7 mouse cellular contexts compared by ENCODE assay signal in genomic region chr11:75347188-75347585, GRCm38 (mm10). TPM values are rescaled to one million over a fixed set of nuclear protein-coding genes. Genes with fewer than 3 reads are reported as not detected.
DNase-seq lines count a peak whose midpoint lies in the region; ATAC-seq and TF ChIP-seq lines count a peak whose summit lies in the region.

No protein-coding gene starts in this region.

- TF ChIP-seq POLR2A in lung, adult 2 months (IDR thresholded peaks at IDR 0.05; ENCODE audit: borderline replicate concordance, extremely low read depth, low read depth, low read length), result no peak
- no peak for TF ChIP-seq POLR2A in embryonic fibroblast, embryonic 13.5 days (IDR thresholded peaks at IDR 0.05; ENCODE audit: low read depth, low read length)
- no peak for TF ChIP-seq POLR2A in limb, embryonic 14.5 days (IDR thresholded peaks at IDR 0.05; ENCODE audit: borderline replicate concordance, extremely low read depth, insufficient read depth, insufficient read length)

- WGBS in lung, postnatal 0 days, result 27% methylated on average over 10 of the region's 10 CpGs
- WGBS in lung, adult 2 months, result 29% methylated on average over 10 of the region's 10 CpGs
- WGBS in limb, embryonic 14.5 days, result 33% methylated on average over 10 of the region's 10 CpGs
- 35% methylated on average over 10 of the region's 10 CpGs for WGBS in stomach, embryonic 15.5 days

- H3K27me3 ChIP-seq in lung, postnatal 0 days (replicated peaks; ENCODE audit: insufficient read depth, low read length), result no peaks in the 10 kb centered on the region
- no peaks in the 10 kb centered on the region for H3K27me3 ChIP-seq in limb, embryonic 14.5 days (ENCODE audit: control insufficient read depth, insufficient read depth, low read length)
- no peaks in the 10 kb centered on the region for H3K27me3 ChIP-seq in stomach, embryonic 15.5 days (replicated peaks)

- no peak for ATAC-seq in lung, postnatal 0 days
- ATAC-seq in limb, embryonic 14.5 days (ENCODE audit: low FRiP score, low read depth), result no peak
- no peak for ATAC-seq in stomach, embryonic 15.5 days (ENCODE audit: insufficient read depth, low FRiP score, low read depth)

- H3K4me2 ChIP-seq in lung, postnatal 0 days (replicated peaks; ENCODE audit: low read depth, low read length), result peak overlapping the region; percentile 82
- peak overlapping the region; percentile 76 for H3K4me2 ChIP-seq in limb, embryonic 14.5 days (replicated peaks; ENCODE audit: low read depth, low read length, severe bottlenecking)
- peak overlapping the region; percentile 87 for H3K4me2 ChIP-seq in stomach, embryonic 15.5 days

- no peaks in the 10 kb centered on the region for H3K36me3 ChIP-seq in lung, postnatal 0 days (ENCODE audit: insufficient read depth, low read length)
- H3K36me3 ChIP-seq in limb, embryonic 14.5 days (ENCODE audit: control insufficient read depth, insufficient read depth, low read length), result no peaks in the 10 kb centered on the region
- H3K36me3 ChIP-seq in stomach, embryonic 15.5 days, result no peaks in the 10 kb centered on the region

- no peak overlapping the region for H3K27ac ChIP-seq in lung, postnatal 0 days (ENCODE audit: low read length)
- no peak overlapping the region for H3K27ac ChIP-seq in embryonic fibroblast, embryonic 13.5 days (ENCODE audit: insufficient read depth, low read length)
- no peak overlapping the region for H3K27ac ChIP-seq in limb, embryonic 14.5 days (replicated peaks; ENCODE audit: low read depth, low read length)
- peak overlapping the region; percentile 52; the same call in 1 of the 2 replicates for H3K27ac ChIP-seq in stomach, embryonic 15.5 days

- TF ChIP-seq EP300 in lung, postnatal 0 days (IDR thresholded peaks at IDR 0.05), result no peak

- peaks cover 4% of the 10 kb centered on the region; the same call in 1 of the 2 replicates for H3K4me1 ChIP-seq in lung, postnatal 0 days (ENCODE audit: insufficient read depth, low read depth, low read length)
- H3K4me1 ChIP-seq in lung, adult 2 months (ENCODE audit: control insufficient read depth, insufficient read depth, low read length), result peaks cover 3% of the 10 kb centered on the region; the same call in 1 of the 2 replicates
- no peaks in the 10 kb centered on the region for H3K4me1 ChIP-seq in embryonic fibroblast, embryonic 13.5 days (ENCODE audit: control insufficient read depth, insufficient read depth, low read length)
- peaks cover 21% of the 10 kb centered on the region for H3K4me1 ChIP-seq in limb, embryonic 14.5 days (ENCODE audit: control insufficient read depth, insufficient read depth, low read length)
- H3K4me1 ChIP-seq in stomach, embryonic 15.5 days, result peaks cover 10% of the 10 kb centered on the region

- no peak overlapping the region for H3K9ac ChIP-seq in lung, postnatal 0 days (replicated peaks; ENCODE audit: low read depth)
- peak overlapping the region; percentile 68 for H3K9ac ChIP-seq in limb, embryonic 14.5 days (ENCODE audit: low read depth, low read length, severe bottlenecking)
- H3K9ac ChIP-seq in stomach, embryonic 15.5 days, result peak overlapping the region; percentile 73; the same call in 1 of the 2 replicates

- no peaks in the 10 kb centered on the region for H3K9me3 ChIP-seq in lung, postnatal 0 days (ENCODE audit: low read length)
- no peaks in the 10 kb centered on the region for H3K9me3 ChIP-seq in limb, embryonic 14.5 days (ENCODE audit: control insufficient read depth, low read length)
- H3K9me3 ChIP-seq in stomach, embryonic 15.5 days, result no peaks in the 10 kb centered on the region

- no peak for TF ChIP-seq CTCF in lung, postnatal 0 days (IDR thresholded peaks at IDR 0.05)
- TF ChIP-seq CTCF in lung, adult 2 months (IDR thresholded peaks at IDR 0.05; ENCODE audit: insufficient read depth, low read length), result no peak
- TF ChIP-seq CTCF in embryonic fibroblast, embryonic 13.5 days (IDR thresholded peaks at IDR 0.05; ENCODE audit: borderline replicate concordance, insufficient read depth, low read length), result no peak

- peak overlapping the region; percentile 84 for H3K4me3 ChIP-seq in lung, postnatal 0 days (ENCODE audit: low read depth, low read length)
- H3K4me3 ChIP-seq in lung, adult 2 months (replicated peaks; ENCODE audit: extremely low read depth, low read depth, low read length), result no peak overlapping the region
- H3K4me3 ChIP-seq in embryonic fibroblast, embryonic 13.5 days (ENCODE audit: insufficient read depth, low read length), result peak overlapping the region; percentile 85
- peak overlapping the region; percentile 70 for H3K4me3 ChIP-seq in limb, embryonic 14.5 days (replicated peaks; ENCODE audit: low read length)
- H3K4me3 ChIP-seq in stomach, embryonic 15.5 days (replicated peaks), result peak overlapping the region; percentile 98

- DNase-seq in lung, postnatal 0 days (ENCODE audit: low spot score), result no peak
- no peak for DNase-seq in lung, adult 2 months
- no peak for DNase-seq in limb, embryonic 14.5 days (ENCODE audit: low spot score)
- no peak for DNase-seq in embryo, embryonic 11 days
- no peak for DNase-seq in thymus, postnatal 14 days

RNA-seq across cellular contexts. Expression of gene Rpa1, which starts 0.9 kb away (rescaled TPM):
- polyA plus RNA-seq in lung, postnatal 0 days (2015; fragmentation: Nextera tagmentation; extraction: Ambion mirVana), result 44.7 and 52.3 TPM in 2 replicates
- 15.9 and 17.1 TPM in 2 replicates for polyA plus RNA-seq in lung, adult 2 months (2012; rRNA removed)
- 98.3 and 104 TPM in 2 replicates for polyA plus RNA-seq in embryonic fibroblast, embryonic 13.5 days (2011; ENCODE audit: insufficient read length, low read depth, missing spikeins)
- polyA plus RNA-seq in limb, embryonic 14.5 days (2012; rRNA removed), result 79.9 and 80.3 TPM in 2 replicates
- polyA plus RNA-seq in limb, embryonic 14.5 days (2014; fragmentation: Nextera tagmentation; extraction: Ambion mirVana), result 92.7 and 96.3 TPM in 2 replicates
- polyA plus RNA-seq in stomach, embryonic 15.5 days (2015; fragmentation: Nextera tagmentation; extraction: Ambion mirVana), result 98.5 and 101 TPM in 2 replicates

RNA-seq across cellular contexts. Expression of gene Smyd4, which starts 1.0 kb away (rescaled TPM):
- polyA plus RNA-seq in lung, postnatal 0 days (2015; fragmentation: Nextera tagmentation; extraction: Ambion mirVana), result 6.4 and 6.6 TPM in 2 replicates
- polyA plus RNA-seq in lung, adult 2 months (2012; rRNA removed), result 3.6 and 5.2 TPM in 2 replicates
- polyA plus RNA-seq in embryonic fibroblast, embryonic 13.5 days (2011; ENCODE audit: insufficient read length, low read depth, missing spikeins), result 6.5 and 7.3 TPM in 2 replicates
- polyA plus RNA-seq in limb, embryonic 14.5 days (2012; rRNA removed), result 7.2 and 7.9 TPM in 2 replicates
- 11.6 and 12.9 TPM in 2 replicates for polyA plus RNA-seq in limb, embryonic 14.5 days (2014; fragmentation: Nextera tagmentation; extraction: Ambion mirVana)
- 10.9 and 11.4 TPM in 2 replicates for polyA plus RNA-seq in stomach, embryonic 15.5 days (2015; fragmentation: Nextera tagmentation; extraction: Ambion mirVana)
